Mouse (Mus musculus): ENCODE data around the gene Skap2. TPM values are rescaled to one million over a fixed set of nuclear protein-coding genes. Genes with fewer than 3 reads are reported as not detected.

The Skap2 gene
- polyA plus RNA-seq, 1 experiment, result 25.6 TPM

DNA sequence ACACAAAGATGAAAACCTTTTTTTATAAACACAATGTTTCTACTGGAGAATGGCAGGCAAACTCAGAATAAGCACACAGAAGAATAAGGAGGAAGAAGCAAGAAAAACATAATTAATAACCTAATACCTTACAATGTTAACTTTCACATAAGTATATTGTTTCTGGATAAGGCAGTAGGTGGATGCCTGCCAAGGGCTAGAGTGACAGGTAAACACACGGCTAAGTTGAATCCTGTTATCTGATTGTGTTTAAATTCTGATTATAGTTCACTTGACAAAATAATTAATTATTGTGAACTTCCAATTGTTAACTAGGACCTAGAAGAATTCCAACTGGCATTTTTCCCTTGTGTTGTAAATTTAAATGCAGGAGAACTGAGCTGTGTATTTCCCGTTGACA is 138.3 kb downstream of the Skap2 start:
- H3K79me2 ChIP-seq (ENCODE audit: control insufficient read depth, insufficient read depth), result no peaks in the 10 kb centered on the region
- no peak overlapping the region for H3K4me3 ChIP-seq
- H3K4me2 ChIP-seq (ENCODE audit: low read depth), result no peak overlapping the region
- H3K36me3 ChIP-seq (ENCODE audit: control insufficient read depth, insufficient read depth), result no peaks in the 10 kb centered on the region
- no peaks in the 10 kb centered on the region for H3K27me3 ChIP-seq (ENCODE audit: control insufficient read depth, insufficient read depth, insufficient read length)
- no peak for TF ChIP-seq MYOG (IDR thresholded peaks at IDR 0.05; ENCODE audit: control insufficient read depth in 1 of 3, insufficient read depth in 1 of 3, insufficient read length in 2 of 3, low read depth in 2 of 3)
- TF ChIP-seq CEBPB (IDR thresholded peaks at IDR 0.05; ENCODE audit: insufficient read depth, poor library complexity, severe bottlenecking), result no peak
- no peak overlapping the region for H3ac ChIP-seq (ENCODE audit: control insufficient read depth, insufficient read length)

DNA sequence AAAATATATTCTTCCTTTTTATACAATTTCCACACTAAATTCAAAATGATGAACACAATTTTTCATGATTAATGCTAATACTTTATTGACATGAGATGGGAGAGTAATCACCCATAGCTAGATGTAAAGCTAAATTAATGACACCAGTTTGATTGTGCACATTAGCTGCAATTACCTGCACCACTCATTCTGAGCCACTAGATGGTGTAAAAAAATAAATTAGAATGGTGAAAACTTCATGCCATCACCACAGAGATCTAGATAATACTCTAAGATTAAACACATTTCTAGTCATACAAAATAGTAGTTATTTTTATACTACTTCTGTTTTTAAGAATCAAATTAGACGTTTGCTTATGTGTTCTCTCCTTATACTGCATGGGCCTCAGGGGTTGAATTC is 141.2 kb downstream of the Skap2 start:
- Histone ChIP-seq H3K27me3 (ENCODE audit: control insufficient read depth, insufficient read depth, insufficient read length) (no peaks in the 10 kb centered on the region), H3K4me3 (no peak overlapping the region), H3K4me2 (ENCODE audit: low read depth) (no peak overlapping the region), H3K36me3 (ENCODE audit: control insufficient read depth, insufficient read depth) (no peaks in the 10 kb centered on the region), H3ac (ENCODE audit: control insufficient read depth, insufficient read length) (no peak overlapping the region), H3K79me2 (ENCODE audit: control insufficient read depth, insufficient read depth) (no peaks in the 10 kb centered on the region)
- TF ChIP-seq POLR2A (IDR thresholded peaks at IDR 0.05; ENCODE audit: insufficient read length, low read depth) (no peak), SRF (IDR thresholded peaks at IDR 0.05; ENCODE audit: control insufficient read depth, insufficient read length, low read depth) (no peak), MYOD1 (IDR thresholded peaks at IDR 0.05; ENCODE audit: control insufficient read depth in 1 of 3, insufficient read length in 2 of 3, low read depth in 2 of 3) (no peak), USF1 (IDR thresholded peaks at IDR 0.05; ENCODE audit: low read depth) (no peak), E2F4 (IDR thresholded peaks at IDR 0.05; ENCODE audit: insufficient read depth) (no peak), CEBPB (IDR thresholded peaks at IDR 0.05; ENCODE audit: insufficient read depth, poor library complexity, severe bottlenecking) (no peak), MAX (IDR thresholded peaks at IDR 0.05; ENCODE audit: low read depth) (no peak), TCF12 (IDR thresholded peaks at IDR 0.05; ENCODE audit: insufficient read depth, poor library complexity, severe bottlenecking) (no peak), TCF3 (IDR thresholded peaks at IDR 0.05; ENCODE audit: insufficient read length, low read depth) (no peak), REST (IDR thresholded peaks at IDR 0.05; ENCODE audit: insufficient read depth, insufficient read length) (no peak)

DNA sequence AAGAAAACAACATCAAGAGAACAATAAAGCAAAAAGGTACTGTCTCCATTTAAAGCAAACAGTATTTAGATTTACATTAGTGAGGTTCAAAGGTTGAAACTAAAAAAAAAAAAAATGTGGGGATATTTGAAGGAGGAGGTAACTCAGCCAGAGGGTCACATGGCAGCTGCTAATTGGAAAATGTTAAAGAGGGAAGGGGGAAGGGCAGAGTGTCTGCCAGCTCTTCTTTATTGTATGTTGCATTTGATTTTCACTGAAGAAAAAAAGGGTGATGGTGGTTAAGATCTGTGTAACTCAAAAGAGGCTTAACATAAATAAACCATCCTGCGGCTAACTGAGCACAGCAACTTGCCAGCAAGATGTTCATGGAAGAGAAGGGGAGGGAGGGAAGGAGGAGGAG is 142.1 kb downstream of the Skap2 start:
- TF ChIP-seq TCF3 (IDR thresholded peaks at IDR 0.05; ENCODE audit: insufficient read length, low read depth), result no peak
- TF ChIP-seq SRF (IDR thresholded peaks at IDR 0.05; ENCODE audit: control insufficient read depth, insufficient read length, low read depth), result no peak
- TF ChIP-seq MYOG (IDR thresholded peaks at IDR 0.05; ENCODE audit: control insufficient read depth in 1 of 3, insufficient read depth in 1 of 3, insufficient read length in 2 of 3, low read depth in 2 of 3), result no peak
- TF ChIP-seq REST (IDR thresholded peaks at IDR 0.05; ENCODE audit: insufficient read depth, insufficient read length), result no peak
- TF ChIP-seq MAX (IDR thresholded peaks at IDR 0.05; ENCODE audit: low read depth), result no peak
- no peak for TF ChIP-seq E2F4 (IDR thresholded peaks at IDR 0.05; ENCODE audit: insufficient read depth)
- Histone ChIP-seq H3K27me3 (ENCODE audit: control insufficient read depth, insufficient read depth, insufficient read length) (no peaks in the 10 kb centered on the region), H3K4me3 (no peak overlapping the region), H3K79me2 (ENCODE audit: control insufficient read depth, insufficient read depth) (no peaks in the 10 kb centered on the region), H3ac (ENCODE audit: control insufficient read depth, insufficient read length) (no peak overlapping the region), H3K36me3 (ENCODE audit: control insufficient read depth, insufficient read depth) (no peaks in the 10 kb centered on the region), H3K4me2 (ENCODE audit: low read depth) (no peak overlapping the region)

DNA sequence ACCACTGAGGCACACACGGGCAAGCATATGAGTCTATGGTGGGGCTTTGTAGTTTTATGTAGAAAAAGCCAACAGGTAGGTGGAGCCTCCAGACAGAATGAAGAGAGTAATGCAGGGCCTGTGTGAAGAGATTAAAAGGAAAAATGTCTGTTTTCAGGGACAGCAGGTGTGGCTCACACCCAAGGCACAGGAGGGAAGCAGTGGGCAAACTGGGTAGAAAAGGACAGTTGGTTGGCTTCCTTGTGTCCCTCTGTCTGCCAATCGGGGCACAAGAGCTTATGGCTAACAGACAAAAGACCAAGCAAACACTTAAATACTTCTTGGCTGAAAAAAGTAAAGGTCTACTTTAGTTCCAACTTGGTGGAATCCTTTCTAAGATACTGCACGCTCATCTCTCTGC is 145.8 kb downstream of the Skap2 start:
- H3K27me3 ChIP-seq (ENCODE audit: control insufficient read depth, insufficient read depth, insufficient read length), result no peaks in the 10 kb centered on the region
- H3K79me2 ChIP-seq (ENCODE audit: control insufficient read depth, insufficient read depth), result no peaks in the 10 kb centered on the region
- TF ChIP-seq POLR2AphosphoS2 (IDR thresholded peaks at IDR 0.05; ENCODE audit: insufficient read length, low read depth) (no peak), MYOG (IDR thresholded peaks at IDR 0.05; ENCODE audit: control insufficient read depth in 1 of 3, insufficient read depth in 1 of 3, insufficient read length in 2 of 3, low read depth in 2 of 3) (no peak), MAX (IDR thresholded peaks at IDR 0.05; ENCODE audit: low read depth) (no peak), USF1 (IDR thresholded peaks at IDR 0.05; ENCODE audit: low read depth) (no peak)
- H3ac ChIP-seq (ENCODE audit: control insufficient read depth, insufficient read length), result no peak overlapping the region
- H3K4me3 ChIP-seq, result no peak overlapping the region
- H3K4me2 ChIP-seq (ENCODE audit: low read depth), result no peak overlapping the region
- no peaks in the 10 kb centered on the region for H3K36me3 ChIP-seq (ENCODE audit: control insufficient read depth, insufficient read depth)

DNA sequence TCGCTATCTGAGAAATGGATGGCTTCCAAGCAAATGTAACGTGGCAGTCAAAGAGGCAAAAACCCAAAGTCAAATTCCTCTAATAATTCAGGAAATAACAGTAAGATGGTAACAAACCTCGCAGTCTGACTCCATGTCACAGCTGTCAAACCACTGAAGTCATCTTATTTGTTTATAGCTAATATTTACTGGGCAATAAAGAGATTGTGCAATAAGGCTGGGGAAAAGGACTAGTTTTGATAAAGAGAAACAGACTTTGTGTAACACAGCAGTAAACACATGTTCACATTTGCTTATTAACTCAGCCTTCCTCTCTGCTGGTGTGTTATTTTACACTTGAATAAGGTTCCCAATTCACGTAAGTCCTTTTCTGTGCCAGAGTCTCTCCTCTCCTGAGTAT is 148.8 kb downstream of the Skap2 start:
- H3K79me2 ChIP-seq (ENCODE audit: control insufficient read depth, insufficient read depth), result no peaks in the 10 kb centered on the region
- no peak for TF ChIP-seq MAX (IDR thresholded peaks at IDR 0.05; ENCODE audit: low read depth)
- no peak for TF ChIP-seq POLR2AphosphoS2 (IDR thresholded peaks at IDR 0.05; ENCODE audit: insufficient read length, low read depth)
- no peak for TF ChIP-seq TCF12 (IDR thresholded peaks at IDR 0.05; ENCODE audit: insufficient read depth, poor library complexity, severe bottlenecking)
- TF ChIP-seq MYOG (IDR thresholded peaks at IDR 0.05; ENCODE audit: control insufficient read depth in 1 of 3, insufficient read depth in 1 of 3, insufficient read length in 2 of 3, low read depth in 2 of 3), result no peak
- no peak for TF ChIP-seq CEBPB (IDR thresholded peaks at IDR 0.05; ENCODE audit: insufficient read depth, poor library complexity, severe bottlenecking)
- TF ChIP-seq USF1 (IDR thresholded peaks at IDR 0.05; ENCODE audit: low read depth), result no peak
- TF ChIP-seq POLR2A (IDR thresholded peaks at IDR 0.05; ENCODE audit: insufficient read length, low read depth), result no peak
- TF ChIP-seq E2F4 (IDR thresholded peaks at IDR 0.05; ENCODE audit: insufficient read depth), result no peak
- TF ChIP-seq SRF (IDR thresholded peaks at IDR 0.05; ENCODE audit: control insufficient read depth, insufficient read length, low read depth), result no peak
- no peak for TF ChIP-seq MYOD1 (IDR thresholded peaks at IDR 0.05; ENCODE audit: control insufficient read depth in 1 of 3, insufficient read length in 2 of 3, low read depth in 2 of 3)
- TF ChIP-seq REST (IDR thresholded peaks at IDR 0.05; ENCODE audit: insufficient read depth, insufficient read length), result no peak
- no peak for TF ChIP-seq TCF3 (IDR thresholded peaks at IDR 0.05; ENCODE audit: insufficient read length, low read depth)
- H3K4me3 ChIP-seq, result no peak overlapping the region

More for the DNA sequence above, 148.8 kb downstream of the Skap2 start:
- no peak overlapping the region for H3K4me2 ChIP-seq (ENCODE audit: low read depth)
- H3K27me3 ChIP-seq (ENCODE audit: control insufficient read depth, insufficient read depth, insufficient read length), result no peaks in the 10 kb centered on the region
- no peak overlapping the region for H3ac ChIP-seq (ENCODE audit: control insufficient read depth, insufficient read length)
- H3K36me3 ChIP-seq (ENCODE audit: control insufficient read depth, insufficient read depth), result no peaks in the 10 kb centered on the region

Measured in myocyte (in vitro differentiated cells).